Mouse (Mus musculus): ENCODE measurements around the gene Cabin1.

DNA sequence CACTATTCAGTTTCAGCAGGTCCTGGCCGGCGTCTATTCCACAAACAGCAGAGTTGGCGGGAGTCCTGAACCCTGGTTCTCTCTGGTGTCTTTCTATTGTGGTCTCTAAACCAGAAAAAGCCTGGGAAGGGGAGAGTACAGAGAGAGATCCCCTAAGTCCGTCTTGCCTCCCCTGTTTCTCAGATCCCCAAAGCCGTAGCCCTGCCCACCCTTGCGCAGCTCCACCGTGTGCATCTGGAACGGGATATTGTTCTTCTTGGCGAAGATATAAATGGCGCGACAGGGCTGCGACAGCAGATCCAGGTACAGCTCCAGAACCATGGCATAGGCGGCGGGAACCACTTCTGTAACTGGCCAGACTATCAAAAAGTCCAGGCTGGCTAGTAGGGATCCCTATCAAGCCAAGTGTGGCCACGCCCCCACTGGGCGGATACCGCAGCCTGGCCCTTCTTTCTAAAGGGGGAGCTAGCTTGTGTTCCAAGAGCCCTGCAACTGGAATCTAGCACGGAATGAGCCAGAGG lies 34.1 kb upstream of the Cabin1 start, which contains the start of gene Gstt1:
- no peak for TF ChIP-seq GATA1 (IDR thresholded peaks at IDR 0.05; ENCODE audit: low read length)
- no peak for TF ChIP-seq TAL1 (IDR thresholded peaks at IDR 0.05; ENCODE audit: low read length)

Data from erythroblast, embryonic 14.5 days (primary cell).